Mouse (Mus musculus) myocyte (in vitro differentiated cells): ENCODE measurements around the gene Bsnd.

Experiments used
- REST ChIP-seq: IDR thresholded peaks from one replicate; pipeline ENCODE4 v1.6.1; 2011; ENCODE audit warnings: mild to moderate bottlenecking, control low read depth, moderate library complexity; ENCODE audit not compliant: insufficient read depth, insufficient read length
- USF1 ChIP-seq: IDR thresholded peaks from one replicate; pipeline ENCODE4 v1.6.1; 2011; ENCODE audit warnings: low read depth, mild to moderate bottlenecking, control low read depth, moderate library complexity

- TF ChIP-seq USF1 (no peak), REST (no peak)
Measured at GRCm38 (mm10) chr4:106462524-106462923, 29.6 kb downstream of the Bsnd start.
